Mouse (Mus musculus) retina, embryonic 14.5 days (tissue): ENCODE results near the gene Denr.

Source experiments
- DNase-seq: peaks from one replicate; pipeline ENCODE4 v3.0.0-alpha.2; 2015; ENCODE audit warnings: low spot score

Gene Denr

DNA sequence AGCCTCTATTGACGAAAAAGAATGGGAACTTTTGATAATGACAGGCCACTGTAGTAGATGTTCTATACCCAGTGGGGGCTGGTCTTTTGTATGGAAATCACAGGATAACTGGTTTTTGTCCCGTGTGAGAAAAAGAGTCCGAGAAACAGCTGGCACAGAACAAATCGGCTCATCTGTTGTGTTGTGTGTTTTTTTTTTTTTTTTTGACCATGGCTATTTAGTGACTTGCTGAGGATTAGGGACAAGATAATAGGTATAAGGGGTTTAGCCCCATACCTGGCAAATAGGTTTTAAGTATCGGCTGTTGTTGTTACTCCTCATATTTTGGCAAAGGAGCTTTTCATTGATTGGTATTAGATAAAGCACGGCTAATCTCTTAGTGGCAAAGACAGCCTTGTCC lies 65.5 kb downstream of the Denr start:
- DNase-seq = no peak

DNA sequence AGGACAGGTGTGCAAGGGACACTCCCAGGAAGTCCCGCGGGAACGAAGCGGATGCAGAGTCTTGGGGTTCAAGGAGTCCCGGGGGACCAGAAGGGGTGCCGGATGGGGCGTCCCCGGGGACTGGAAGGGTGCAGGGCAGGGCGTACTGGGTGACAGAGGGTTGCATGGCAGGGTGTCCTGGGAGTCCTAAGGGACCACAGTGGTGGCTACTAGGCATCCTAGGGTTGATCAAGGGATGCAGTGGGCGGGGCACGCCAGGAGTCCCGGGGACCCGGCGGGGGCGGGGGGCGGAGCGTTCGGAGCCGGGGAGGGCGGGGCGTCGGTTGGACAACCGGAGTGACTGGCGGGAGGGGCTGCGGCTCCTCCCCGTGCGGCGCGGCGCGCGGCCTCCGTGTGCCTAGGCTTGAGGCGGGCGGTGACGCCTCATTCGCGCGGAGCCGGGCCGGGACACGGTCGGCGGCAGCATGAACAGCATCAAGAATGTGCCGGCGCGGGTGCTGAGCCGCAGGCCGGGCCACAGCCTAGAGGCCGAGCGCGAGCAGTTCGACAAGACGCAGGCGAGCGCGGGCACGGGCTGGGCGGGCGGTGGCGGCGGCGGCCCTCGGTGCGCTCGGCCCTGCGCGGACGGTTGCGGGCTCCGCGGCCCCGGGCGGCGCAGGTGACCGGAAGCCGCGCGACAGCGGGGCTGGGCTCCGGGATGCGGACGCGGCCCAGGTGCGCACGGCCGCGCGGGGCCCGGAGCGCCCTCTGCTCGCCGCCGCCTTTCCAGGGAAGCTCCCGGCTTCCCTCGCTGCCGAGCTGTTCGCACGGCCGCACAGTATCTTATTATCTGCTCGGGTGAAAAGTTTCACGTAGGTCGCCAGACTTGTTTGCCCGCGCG lies 66.6 kb downstream of the Denr start, which contains the start of gene Hip1r:
Hip1r (plus strand) TSS at position 330 of the 880 bp plus-strand sequence.
- DNase-seq = peak; percentile 70

DNA sequence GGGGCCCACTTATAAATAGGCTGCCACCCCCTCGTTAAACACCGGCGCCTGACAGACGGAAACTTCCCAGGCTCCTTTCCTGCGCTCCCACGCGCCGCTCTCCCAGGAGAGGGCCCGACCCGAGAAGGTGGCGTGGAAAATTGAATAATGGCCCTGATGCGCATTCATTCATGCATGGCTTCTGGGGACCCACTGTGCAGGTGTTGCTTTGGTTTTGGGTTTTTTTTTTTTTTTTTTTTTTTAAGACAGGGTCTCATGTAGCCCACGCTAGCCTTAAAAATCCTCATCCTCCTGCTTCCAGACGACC lies 67.2 kb downstream of the Denr start:
- DNase-seq = no peak

DNA sequence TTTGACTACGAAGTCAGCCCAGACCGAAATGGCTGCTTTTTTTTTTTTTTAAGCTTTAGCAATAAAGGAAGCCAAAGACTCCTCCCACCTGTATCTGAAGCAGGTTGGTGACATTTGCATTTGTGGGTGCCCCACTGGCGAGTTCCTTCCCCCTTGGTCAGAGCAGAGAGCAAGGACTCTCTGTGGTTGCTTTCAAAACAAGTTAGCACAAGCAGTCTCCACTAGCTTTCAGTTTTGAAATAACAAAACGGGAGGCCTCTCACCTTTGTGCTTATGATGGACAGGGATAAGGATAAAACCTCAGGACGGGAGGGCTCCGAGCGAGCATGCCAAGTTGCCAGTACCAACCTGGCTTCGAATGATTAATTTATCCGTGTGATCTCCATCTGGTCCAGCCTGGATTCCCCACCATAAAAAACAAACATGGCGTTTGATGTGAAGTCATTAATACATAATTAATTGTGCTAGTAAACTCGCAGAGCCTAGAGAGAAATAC lies 67.7 kb downstream of the Denr start:
- DNase-seq = no peak

DNA sequence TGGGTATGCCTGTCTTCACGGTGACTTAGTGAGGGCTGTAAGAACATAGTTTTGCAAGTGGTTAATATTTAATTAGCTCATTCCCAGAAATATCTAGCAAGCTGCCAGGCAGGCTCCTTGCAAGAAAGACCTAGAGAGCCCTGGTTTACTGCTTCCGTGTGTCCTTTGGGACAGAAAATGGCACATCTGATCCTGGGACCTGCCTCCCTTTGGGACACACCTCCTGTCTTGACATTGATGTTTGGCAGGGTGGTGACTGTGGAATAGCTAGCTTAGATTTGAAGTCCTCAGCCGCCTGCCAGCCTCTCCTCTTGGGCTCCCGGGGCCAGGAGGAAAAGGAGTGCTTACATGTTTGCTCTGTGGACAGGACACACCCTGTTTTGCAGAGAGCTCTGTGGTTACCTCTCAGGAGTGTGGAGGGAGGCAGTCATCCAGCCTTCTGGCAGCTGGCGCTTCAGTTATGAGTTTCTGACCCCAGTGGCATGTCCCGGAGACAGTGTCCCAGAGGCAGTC lies 68.7 kb downstream of the Denr start:
- DNase-seq = no peak

DNA sequence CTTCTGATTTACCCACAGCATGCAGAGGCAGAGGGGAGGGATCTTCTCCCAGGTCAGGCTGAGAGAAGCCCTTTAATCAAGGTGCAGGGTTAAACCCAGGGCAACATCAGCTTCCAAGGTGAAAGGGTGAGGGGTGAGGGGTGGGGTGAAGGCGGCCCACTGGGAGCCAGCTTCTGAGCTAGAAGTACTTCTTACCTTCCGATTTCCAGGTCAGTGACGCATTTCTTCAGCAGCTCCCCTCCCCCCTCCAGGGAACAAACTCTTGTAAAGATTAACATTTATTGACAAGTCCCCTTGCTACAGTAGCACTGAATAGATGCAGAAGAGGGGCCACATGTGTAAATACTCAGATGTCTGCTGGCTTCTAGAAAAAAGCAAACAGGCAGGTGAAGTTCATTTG lies 70.3 kb downstream of the Denr start:
- DNase-seq = no peak

DNA sequence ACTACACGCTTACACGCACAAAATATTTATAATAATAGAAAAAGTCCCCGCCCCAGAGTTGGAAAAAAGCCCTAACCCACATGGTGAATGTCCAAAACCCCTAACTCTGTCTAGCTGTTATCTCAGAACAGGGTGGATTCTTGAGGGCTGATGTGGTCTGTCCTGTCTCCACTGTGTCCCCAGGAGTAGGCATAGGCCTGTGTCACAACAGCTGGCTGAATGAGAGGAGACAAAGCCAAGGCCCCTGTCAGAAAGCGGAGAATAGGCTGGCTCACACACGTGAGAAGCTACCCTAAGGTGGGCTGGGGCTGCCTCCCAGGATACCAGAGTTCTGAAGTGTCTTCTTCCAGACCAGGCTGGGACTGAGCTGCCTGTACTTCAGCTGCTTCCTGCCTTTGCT lies 71.2 kb downstream of the Denr start:
- no peak for DNase-seq
